Mouse (Mus musculus) intestine, postnatal 0 days (tissue): ENCODE data around the gene Mblac2. TPM values are rescaled to one million over a fixed set of nuclear protein-coding genes. Genes with fewer than 3 reads are reported as not detected.

Source experiments
- ATAC-seq: fragments of 200-750 bp; cut with Nextera tagmentation; 2 replicates; pipeline ENCODE4 v1.8.0; 2017; ENCODE audit warnings: mild to moderate bottlenecking, moderate TSS enrichment, moderate library complexity
- H3K27ac ChIP-seq: fragments of 300-500 bp; sonication (generic); 2 replicates; pipeline ENCODE4 v1.5.1; 2014; ENCODE audit warnings: mild to moderate bottlenecking, low read depth, low read length, moderate library complexity
- H3K27me3 ChIP-seq: fragments of 300-500 bp; sonication (generic); replicated peaks from 2 replicates; pipeline ENCODE4 v1.6.1; 2014; ENCODE audit warnings: low read length, mixed read lengths; ENCODE audit not compliant: control insufficient read depth, insufficient read depth
- H3K36me3 ChIP-seq: fragments of 300-500 bp; sonication (generic); 2 replicates; pipeline ENCODE4 v1.6.1; 2014; ENCODE audit warnings: mild to moderate bottlenecking, moderate library complexity; ENCODE audit not compliant: control insufficient read depth, insufficient read depth
- H3K4me1 ChIP-seq: fragments of 300-500 bp; sonication (generic); replicated peaks from 2 replicates; pipeline ENCODE4 v1.6.1; 2014; ENCODE audit warnings: antibody characterized with exemption, low read length, mixed read lengths; ENCODE audit not compliant: control insufficient read depth, insufficient read depth
- H3K4me2 ChIP-seq: fragments of 300-500 bp; sonication (generic); replicated peaks from 2 replicates; pipeline ENCODE4 v1.6.1; 2014; ENCODE audit warnings: low read depth, mild to moderate bottlenecking, moderate library complexity
- H3K4me3 ChIP-seq: fragments of 300-500 bp; sonication (generic); 2 replicates; pipeline ENCODE4 v1.5.1; 2014; ENCODE audit warnings: low read depth, low read length
- H3K9ac ChIP-seq: fragments of 300-500 bp; sonication (generic); 2 replicates; pipeline ENCODE4 v1.6.1; 2014; ENCODE audit warnings: mild to moderate bottlenecking, low read depth, low read length
- H3K9me3 ChIP-seq: fragments of 300-500 bp; sonication (generic); 2 replicates; pipeline ENCODE4 v1.6.1; 2016; ENCODE audit warnings: mixed run types; ENCODE audit not compliant: control insufficient read depth
- CTCF ChIP-seq: sonication (generic); IDR thresholded peaks from 2 replicates; pipeline ENCODE4 v1.5.1; 2016; ENCODE audit warnings: low read depth, mild to moderate bottlenecking, control low read depth, antibody characterized with exemption, moderate library complexity
- WGBS: fragments of 180-500 bp; shearing (Covaris S2); extraction: QIAGEN DNeasy Blood & Tissue Kit; methylation state at CpG from one replicate; pipeline ENCODE4 v1.1.7; 2014; 5-methylcytosine and 5-hydroxymethylcytosine counted together
- polyA plus RNA-seq: library from polyadenylated mRNA; unstranded; fragments of >200 nt; fragmentation: Nextera tagmentation; extraction: Ambion mirVana; gene quantifications from 2 replicates; pipeline ENCODE4 v1.2.1, GENCODE M21; 2015

The Mblac2 gene
- polyA plus RNA-seq, 1 experiment from 2014 or later = 3.7 TPM

- H3K4me3 ChIP-seq = no peak overlapping the region
- H3K27ac ChIP-seq = no peak overlapping the region
- H3K4me1 ChIP-seq = no peaks in the 10 kb centered on the region
- TF ChIP-seq CTCF = no peak
- no peaks in the 10 kb centered on the region for H3K9me3 ChIP-seq
- no peak overlapping the region for H3K4me2 ChIP-seq
- peaks cover 16% of the 10 kb centered on the region; the same call in 1 of the 2 replicates for H3K36me3 ChIP-seq
- 44% methylated on average over 8 of the region's 8 CpGs for WGBS
- no peak overlapping the region for H3K9ac ChIP-seq
- H3K27me3 ChIP-seq = no peaks in the 10 kb centered on the region
- no peak for ATAC-seq
Observed at GRCm38 (mm10) chr13:81791861-81792260, 80.7 kb downstream of the Mblac2 start.

GRCm38 (mm10) chr13:81793850-81794249 lies 82.7 kb downstream of the Mblac2 start:
- no peak overlapping the region for H3K4me2 ChIP-seq
- no peak overlapping the region for H3K4me3 ChIP-seq
- H3K27me3 ChIP-seq = no peaks in the 10 kb centered on the region
- H3K9me3 ChIP-seq = no peaks in the 10 kb centered on the region
- H3K4me1 ChIP-seq = no peaks in the 10 kb centered on the region
- no peak for TF ChIP-seq CTCF
- peaks cover 12% of the 10 kb centered on the region; the same call in 1 of the 2 replicates for H3K36me3 ChIP-seq
- no peak for ATAC-seq
- H3K27ac ChIP-seq = peak overlapping the region; percentile 21; the same call in 1 of the 2 replicates
- H3K9ac ChIP-seq = no peak overlapping the region
- 54% methylated on average over 1 of the region's 1 CpGs for WGBS

- Histone ChIP-seq H3K9me3 (no peaks in the 10 kb centered on the region), H3K4me3 (no peak overlapping the region), H3K27me3 (no peaks in the 10 kb centered on the region), H3K4me1 (no peaks in the 10 kb centered on the region), H3K27ac (no peak overlapping the region), H3K4me2 (no peak overlapping the region), H3K36me3 (peaks cover 3% of the 10 kb centered on the region; the same call in 1 of the 2 replicates), H3K9ac (no peak overlapping the region)
- no peak for ATAC-seq
- peak; percentile 50 for TF ChIP-seq CTCF
- WGBS = 24% methylated on average over 3 of the region's 3 CpGs
Observed at GRCm38 (mm10) chr13:81801121-81801520, 90.0 kb downstream of the Mblac2 start.

Other genes starting within 250 kb of the Mblac2 start
- 0.86 and 0.90 TPM in 2 replicates for gene Adgrv1, start 78.2 kb upstream of the Mblac2 start, polyA plus RNA-seq
- gene Lysmd3, start 53.7 kb upstream of the Mblac2 start, polyA plus RNA-seq = 32.4 and 32.7 TPM in 2 replicates
- 6.2 and 8.9 TPM in 2 replicates for gene Polr3g, start 328 bp upstream of the Mblac2 start, polyA plus RNA-seq
- 130 and 136 TPM in 2 replicates for gene Cetn3, start 71.7 kb downstream of the Mblac2 start, polyA plus RNA-seq